Mouse (Mus musculus): Measurements from ENCODE around the gene Fbxw21. TPM values are rescaled to one million over a fixed set of nuclear protein-coding genes. Genes with fewer than 3 reads are reported as not detected.
"Not testable (repeated sequence)": the region's sequence is repeated elsewhere in the genome, so short reads cannot be mapped to it uniquely, and the experiment has no call there.

Fbxw21 gene
- total RNA-seq (2012; rRNA removed) = not detected in 2 replicates
- not detected in 2 replicates for total RNA-seq (2014; rRNA removed)
- not detected in 2 replicates for polyA plus RNA-seq (2012; ENCODE audit: insufficient read length, low read depth)

GRCm38 (mm10) chr9:109161941-109162340 lies at the start of gene Fbxw21:
Gene Fbxw21 (minus strand): TSS chr9:109162041.
- no peaks in the 10 kb centered on the region for H3K9me3 ChIP-seq (replicated peaks; ENCODE audit: low read length)
- no peaks in the 10 kb centered on the region for H3K79me2 ChIP-seq (replicated peaks; ENCODE audit: control insufficient read depth, extremely low read depth, insufficient read depth, poor library complexity, severe bottlenecking)
- dilution Hi-C loops (cut with MboI; ENCODE audit: extremely low pct_ligation_motif_present, extremely low pct_unique_long_range_greater_than_20kb, low sequenced_read_pairs) (no loop called here), in situ Hi-C loops (cut with MboI; ENCODE audit: low pct_ligation_motif_present, low pct_unique_long_range_greater_than_20kb, low sequenced_read_pairs) (no loop called here)
- DNase-seq (ENCODE audit: extremely low read depth) = no peak
- H3K9ac ChIP-seq (ENCODE audit: insufficient read depth, low read depth) = no peak within 1 kb of the TSS
- H3K4me3 ChIP-seq (replicated peaks in 1 of 3; ENCODE audit: low read depth in 2 of 3, low read length in 2 of 3, poor library complexity in 1 of 3) = no peak within 1 kb of the TSS
- no peak for TF ChIP-seq CHD2 (IDR thresholded peaks at IDR 0.05; ENCODE audit: low read length)
- no peak for TF ChIP-seq UBTF (IDR thresholded peaks at IDR 0.05; ENCODE audit: low read depth, low read length)
- TF ChIP-seq POLR2A (IDR thresholded peaks at IDR 0.05; ENCODE audit: low read depth, low read length) = no peak
- TF ChIP-seq GABPA (IDR thresholded peaks at IDR 0.05; ENCODE audit: insufficient replicate concordance, low read depth, low read length) = no peak
- TF ChIP-seq JUN (IDR thresholded peaks at IDR 0.05; ENCODE audit: insufficient read depth, low read depth, low read length) = no peak
- TF ChIP-seq IRF4 (IDR thresholded peaks at IDR 0.05; ENCODE audit: low read depth, low read length) = no peak
- TF ChIP-seq CHD1 (IDR thresholded peaks at IDR 0.05; ENCODE audit: low read depth, low read length) = no peak
- no peak for TF ChIP-seq CTCF (conservative IDR thresholded peaks at IDR 0.05 in 1 of 2, IDR thresholded peaks at IDR 0.05 in 1 of 2; ENCODE audit: low read depth in 2 of 2, low read length in 2 of 2)
- TF ChIP-seq EP300 (IDR thresholded peaks at IDR 0.05; ENCODE audit: low read length) = no peak
- TF ChIP-seq HCFC1 (IDR thresholded peaks at IDR 0.05; ENCODE audit: low read depth, low read length) = no peak
- no peak for TF ChIP-seq USF1 (IDR thresholded peaks at IDR 0.05; ENCODE audit: low read depth, low read length)
- TF ChIP-seq MYC (IDR thresholded peaks at IDR 0.05; ENCODE audit: low read depth, low read length) = no peak
- no peak for TF ChIP-seq MAX (IDR thresholded peaks at IDR 0.05; ENCODE audit: low read length)
- TF ChIP-seq ETS1 (conservative IDR thresholded peaks at IDR 0.05; ENCODE audit: low read depth, low read length) = no peak
- no peak for TF ChIP-seq MXI1 (IDR thresholded peaks at IDR 0.05; ENCODE audit: low read depth, low read length)
- TF ChIP-seq ZMIZ1 (IDR thresholded peaks at IDR 0.05; ENCODE audit: low read depth, low read length) = no peak
- TF ChIP-seq ZC3H11A (IDR thresholded peaks at IDR 0.05; ENCODE audit: low read depth, low read length) = no peak
- no peak for TF ChIP-seq SMC3 (IDR thresholded peaks at IDR 0.05; ENCODE audit: low read depth, low read length)
- TF ChIP-seq MAZ (IDR thresholded peaks at IDR 0.05; ENCODE audit: low read depth, low read length) = no peak
- H3K36me3 ChIP-seq (replicated peaks in 1 of 2; ENCODE audit: control insufficient read depth in 1 of 2, insufficient read depth in 1 of 2, low read length in 1 of 2) = no peaks in the 10 kb centered on the region
- no peaks in the 10 kb centered on the region for H3K4me1 ChIP-seq (ENCODE audit: control insufficient read depth in 1 of 2, insufficient read depth in 2 of 2)
- H3K4me2 ChIP-seq (ENCODE audit: insufficient read depth, low read depth, poor library complexity, severe bottlenecking) = no peak within 1 kb of the TSS
- H3K27ac ChIP-seq (ENCODE audit: insufficient read depth, low read depth) = no peak within 1 kb of the TSS
- H3K27me3 ChIP-seq (replicated peaks) = peaks cover 28% of the 10 kb centered on the region

GRCm38 (mm10) chr9:109201347-109201746 lies 39.5 kb upstream of the Fbxw21 start:
- H3K36me3 ChIP-seq (replicated peaks in 1 of 2; ENCODE audit: control insufficient read depth in 1 of 2, insufficient read depth in 1 of 2, low read length in 1 of 2); in situ Hi-C loops (cut with MboI; ENCODE audit: low pct_ligation_motif_present, low pct_unique_long_range_greater_than_20kb, low sequenced_read_pairs); DNase-seq (ENCODE audit: extremely low read depth); H3K4me2 ChIP-seq (ENCODE audit: insufficient read depth, low read depth, poor library complexity, severe bottlenecking); dilution Hi-C loops (cut with MboI; ENCODE audit: extremely low pct_ligation_motif_present, extremely low pct_unique_long_range_greater_than_20kb, low sequenced_read_pairs); H3K27ac ChIP-seq (ENCODE audit: insufficient read depth, low read depth); H3K79me2 ChIP-seq (replicated peaks; ENCODE audit: control insufficient read depth, extremely low read depth, insufficient read depth, poor library complexity, severe bottlenecking); H3K9ac ChIP-seq (ENCODE audit: insufficient read depth, low read depth); H3K9me3 ChIP-seq (replicated peaks; ENCODE audit: low read length); H3K4me3 ChIP-seq (replicated peaks in 1 of 3; ENCODE audit: low read depth in 2 of 3, low read length in 2 of 3, poor library complexity in 1 of 3); H3K4me1 ChIP-seq (ENCODE audit: control insufficient read depth in 1 of 2, insufficient read depth in 2 of 2): not testable (repeated sequence)
- H3K27me3 ChIP-seq (replicated peaks) = peaks cover 20% of the 10 kb centered on the region

Measured in CH12.LX (cell line).